Mouse (Mus musculus) stomach, postnatal 0 days (tissue): ENCODE measurements around the gene Tbcd.

Experiments
- CTCF ChIP-seq: IDR thresholded peaks from 2 replicates; pipeline ENCODE4 v1.5.1; 2016; ENCODE audit warnings: antibody characterized with exemption, low read depth, mild to moderate bottlenecking, moderate library complexity
- EP300 ChIP-seq: optimal IDR thresholded peaks from 2 replicates; pipeline ENCODE3; 2016; ENCODE audit warnings: antibody characterized with exemption

- TF ChIP-seq CTCF = no peak
- TF ChIP-seq EP300 = no peak
Measured at GRCm38 (mm10) chr11:121516906-121517305, 65.2 kb downstream of the Tbcd start.
